Mouse (Mus musculus): ENCODE measurements around the gene Gclc. TPM values are rescaled to one million over a fixed set of nuclear protein-coding genes. Genes with fewer than 3 reads are reported as not detected.

The Gclc gene
- polyA plus RNA-seq, 1 experiment from 2014 or later: 17.1 TPM

DNA sequence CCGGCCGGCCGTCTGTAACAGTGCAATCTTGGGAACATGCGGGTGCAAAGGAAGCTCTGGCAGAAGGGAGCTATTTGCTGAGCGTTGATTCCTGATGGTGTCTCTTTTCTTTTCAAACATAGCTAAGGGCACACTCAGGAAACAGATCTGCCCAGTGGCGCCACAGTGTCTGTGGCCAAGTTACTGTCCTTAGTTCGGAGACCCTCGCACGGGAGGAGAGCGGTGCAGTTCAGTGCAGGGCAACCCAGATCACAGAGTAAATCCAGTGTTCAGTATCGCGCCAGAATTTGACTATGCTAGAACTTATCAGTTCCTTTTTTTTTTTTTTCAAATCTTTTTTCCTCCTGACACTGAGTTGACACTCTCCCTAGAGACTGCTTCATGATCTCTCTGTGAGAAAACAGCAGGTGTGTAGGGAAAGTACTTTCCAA is 3.2 kb upstream of the Gclc start:
- under 1% methylated on average over 12 of the region's 12 CpGs for WGBS

DNA sequence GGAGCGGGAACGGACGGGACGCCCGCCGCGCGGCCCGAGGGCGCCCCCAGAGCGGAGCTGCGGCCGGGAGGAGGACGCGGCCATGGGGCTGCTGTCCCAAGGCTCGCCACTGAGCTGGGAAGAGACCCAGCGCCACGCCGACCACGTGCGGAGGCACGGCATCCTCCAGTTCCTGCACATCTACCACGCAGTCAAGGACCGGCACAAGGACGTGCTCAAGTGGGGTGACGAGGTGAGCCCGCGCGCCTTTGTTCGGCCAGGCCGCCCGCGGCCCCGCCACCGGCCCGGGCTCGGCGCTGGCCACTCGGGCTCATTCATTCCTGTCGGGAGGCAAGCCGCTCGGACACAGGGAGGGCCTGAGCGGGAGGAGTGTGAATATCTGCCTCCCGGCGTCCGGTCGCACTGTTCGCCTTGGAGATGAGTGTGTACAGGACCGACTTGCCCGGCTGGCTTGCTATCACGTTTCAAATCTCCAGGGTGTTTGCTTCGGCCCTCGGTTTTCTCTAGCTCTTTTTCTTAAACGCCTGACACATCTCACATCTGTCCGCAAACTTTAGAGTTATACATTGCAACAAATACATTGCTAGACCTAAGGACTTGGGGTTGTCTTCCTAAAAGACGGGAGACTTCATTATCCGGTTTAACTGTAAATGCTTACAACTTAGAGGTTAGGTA is 530 bp downstream of the Gclc start:
- Histone ChIP-seq H3K4me1 (peaks cover 32% of the 10 kb centered on the region), H3K9me3 (replicated peaks) (no peaks in the 10 kb centered on the region), H3K27me3 (ENCODE audit: low read depth, poor library complexity, severe bottlenecking) (peaks cover 6% of the 10 kb centered on the region; the same call in 1 of the 2 replicates), H3K4me3 (peak overlapping the region; percentile 82), H3K36me3 (peaks cover 3% of the 10 kb centered on the region; the same call in 1 of the 2 replicates), H3K27ac (replicated peaks) (peak overlapping the region; percentile 94)
- DNase-seq (ENCODE audit: low spot score): peak; percentile 86
- WGBS: under 1% methylated on average over 57 of the region's 57 CpGs

More for the DNA sequence above, 3.2 kb upstream of the Gclc start:
- no peaks in the 10 kb centered on the region for H3K9me3 ChIP-seq (replicated peaks)
- H3K4me3 ChIP-seq: peak overlapping the region; percentile 69
- H3K27me3 ChIP-seq (ENCODE audit: low read depth, poor library complexity, severe bottlenecking): peaks cover 11% of the 10 kb centered on the region; the same call in 1 of the 2 replicates
- H3K4me1 ChIP-seq: peaks cover 26% of the 10 kb centered on the region
- peak overlapping the region; percentile 89 for H3K27ac ChIP-seq (replicated peaks)
- no peak for DNase-seq (ENCODE audit: low spot score)
- H3K36me3 ChIP-seq: no peaks in the 10 kb centered on the region

DNA sequence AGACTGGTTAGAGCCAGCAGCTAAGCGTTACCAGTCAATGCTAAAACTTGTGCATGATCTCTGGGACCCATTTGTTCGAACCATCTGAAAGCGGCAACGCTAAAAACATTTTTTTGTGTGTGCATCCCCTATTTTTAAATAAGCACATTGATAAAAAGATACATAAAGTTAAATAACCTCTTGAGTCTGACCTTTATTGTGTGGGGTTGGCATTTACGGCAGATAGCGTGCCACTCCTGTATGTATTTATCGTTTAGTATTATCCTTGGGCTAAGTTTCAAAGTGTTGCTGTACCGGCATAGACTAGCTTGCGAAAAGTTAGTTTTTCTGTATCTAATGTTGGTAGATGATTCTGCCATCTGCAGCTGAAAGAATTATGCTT is 1.1 kb downstream of the Gclc start:
- H3K4me3 ChIP-seq: peak overlapping the region; percentile 82
- peak overlapping the region; percentile 94 for H3K27ac ChIP-seq (replicated peaks)
- H3K36me3 ChIP-seq: peaks cover 3% of the 10 kb centered on the region; the same call in 1 of the 2 replicates
- H3K4me1 ChIP-seq: peaks cover 27% of the 10 kb centered on the region
- no peaks in the 10 kb centered on the region for H3K9me3 ChIP-seq (replicated peaks)
- no peak for DNase-seq (ENCODE audit: low spot score)
- peaks cover 6% of the 10 kb centered on the region; the same call in 1 of the 2 replicates for H3K27me3 ChIP-seq (ENCODE audit: low read depth, poor library complexity, severe bottlenecking)
- 20% methylated on average over 9 of the region's 9 CpGs for WGBS

GRCm38 (mm10) chr9:77756076-77756475 is 1.7 kb downstream of the Gclc start:
- peaks cover 6% of the 10 kb centered on the region; the same call in 1 of the 2 replicates for H3K27me3 ChIP-seq (ENCODE audit: low read depth, poor library complexity, severe bottlenecking)
- WGBS: 40% methylated on average over 9 of the region's 9 CpGs
- peaks cover 6% of the 10 kb centered on the region; the same call in 1 of the 2 replicates for H3K36me3 ChIP-seq
- no peak overlapping the region for H3K27ac ChIP-seq (replicated peaks)
- no peak for DNase-seq (ENCODE audit: low spot score)
- H3K4me1 ChIP-seq: peaks cover 22% of the 10 kb centered on the region
- no peaks in the 10 kb centered on the region for H3K9me3 ChIP-seq (replicated peaks)
- H3K4me3 ChIP-seq: peak overlapping the region; percentile 82

- no peak overlapping the region for H3K4me3 ChIP-seq
- no peak overlapping the region for H3K27ac ChIP-seq (replicated peaks)
- H3K36me3 ChIP-seq: peaks cover 11% of the 10 kb centered on the region; the same call in 1 of the 2 replicates
- peaks cover 6% of the 10 kb centered on the region; the same call in 1 of the 2 replicates for H3K27me3 ChIP-seq (ENCODE audit: low read depth, poor library complexity, severe bottlenecking)
- no peak for DNase-seq (ENCODE audit: low spot score)
- H3K4me1 ChIP-seq: peaks cover 17% of the 10 kb centered on the region
- no peaks in the 10 kb centered on the region for H3K9me3 ChIP-seq (replicated peaks)
- WGBS: 83% methylated on average over 1 of the region's 1 CpGs
Observed at GRCm38 (mm10) chr9:77757331-77757730, 3.0 kb downstream of the Gclc start.

GRCm38 (mm10) chr9:77758481-77758880 is 4.1 kb downstream of the Gclc start:
- no peaks in the 10 kb centered on the region for H3K9me3 ChIP-seq (replicated peaks)
- H3K27ac ChIP-seq (replicated peaks): no peak overlapping the region
- WGBS: 89% methylated on average over 8 of the region's 8 CpGs
- peaks cover 18% of the 10 kb centered on the region for H3K36me3 ChIP-seq
- H3K27me3 ChIP-seq (ENCODE audit: low read depth, poor library complexity, severe bottlenecking): 0 out of 2 replicates have a peak, but pooled peaks cover 3% of the 10 kb centered on the region
- H3K4me3 ChIP-seq: no peak overlapping the region
- DNase-seq (ENCODE audit: low spot score): no peak
- H3K4me1 ChIP-seq: peaks cover 17% of the 10 kb centered on the region

- WGBS: 64% methylated on average over 6 of the region's 6 CpGs
Observed at GRCm38 (mm10) chr9:77759111-77759510, 4.8 kb downstream of the Gclc start.

DNA sequence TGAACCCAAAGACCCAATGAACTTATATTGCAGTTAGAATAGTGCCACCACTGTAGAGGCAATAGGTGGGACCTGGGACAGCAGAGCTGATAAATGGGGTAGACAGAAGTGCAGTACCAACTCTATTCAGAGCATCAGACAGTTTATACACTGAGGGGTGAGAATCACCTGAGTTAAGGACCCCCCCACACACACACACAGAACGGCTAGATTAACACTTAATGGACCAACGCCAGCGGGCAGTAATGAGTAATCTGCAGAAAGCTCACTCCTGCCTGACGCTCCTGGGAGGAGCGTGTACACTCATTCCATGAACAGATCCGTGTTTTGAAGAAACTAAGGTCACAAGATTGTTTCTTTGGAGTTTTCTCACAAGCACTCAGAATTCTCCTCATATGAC is 5.4 kb downstream of the Gclc start:
- Histone ChIP-seq H3K9me3 (replicated peaks) (no peaks in the 10 kb centered on the region), H3K27me3 (ENCODE audit: low read depth, poor library complexity, severe bottlenecking) (no peaks in the 10 kb centered on the region), H3K27ac (replicated peaks) (no peak overlapping the region), H3K4me3 (no peak overlapping the region), H3K36me3 (peaks cover 31% of the 10 kb centered on the region), H3K4me1 (peaks cover 17% of the 10 kb centered on the region)
- WGBS: 95% methylated on average over 6 of the region's 6 CpGs
- DNase-seq (ENCODE audit: low spot score): no peak

More at GRCm38 (mm10) chr9:77759111-77759510, 4.8 kb downstream of the Gclc start:
- Histone ChIP-seq H3K4me1 (peaks cover 17% of the 10 kb centered on the region), H3K9me3 (replicated peaks) (no peaks in the 10 kb centered on the region), H3K27me3 (ENCODE audit: low read depth, poor library complexity, severe bottlenecking) (no peaks in the 10 kb centered on the region), H3K4me3 (no peak overlapping the region), H3K27ac (replicated peaks) (no peak overlapping the region), H3K36me3 (peaks cover 25% of the 10 kb centered on the region)
- DNase-seq (ENCODE audit: low spot score): no peak

- Histone ChIP-seq H3K27me3 (ENCODE audit: low read depth, poor library complexity, severe bottlenecking) (no peaks in the 10 kb centered on the region), H3K36me3 (peaks cover 49% of the 10 kb centered on the region), H3K4me3 (no peak overlapping the region), H3K9me3 (replicated peaks) (no peaks in the 10 kb centered on the region), H3K27ac (replicated peaks) (no peak overlapping the region), H3K4me1 (peaks cover 24% of the 10 kb centered on the region)
- 83% methylated on average over 8 of the region's 8 CpGs for WGBS
- no peak for DNase-seq (ENCODE audit: low spot score)
Observed at GRCm38 (mm10) chr9:77766218-77766617, 11.9 kb downstream of the Gclc start.

DNA sequence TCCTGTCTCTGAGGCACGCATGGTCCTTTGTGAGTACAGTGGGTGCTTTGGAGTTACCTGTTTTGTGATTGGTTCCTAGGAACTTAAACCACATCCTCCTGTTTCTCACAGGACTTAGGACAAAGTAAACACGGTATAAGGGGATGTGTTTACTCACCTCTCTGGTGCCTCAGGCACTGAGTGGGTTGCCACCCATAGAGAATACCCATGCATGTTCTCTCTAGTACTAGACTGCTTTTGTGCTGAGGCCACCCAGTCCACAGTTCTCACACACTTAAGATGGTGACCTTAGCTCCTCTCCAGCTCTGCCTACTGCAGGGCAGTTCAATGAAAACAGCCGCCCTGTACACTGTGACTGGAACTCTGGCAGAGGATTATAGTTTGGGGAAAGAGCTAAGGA is 12.4 kb downstream of the Gclc start:
- no peaks in the 10 kb centered on the region for H3K27me3 ChIP-seq (ENCODE audit: low read depth, poor library complexity, severe bottlenecking)

DNA sequence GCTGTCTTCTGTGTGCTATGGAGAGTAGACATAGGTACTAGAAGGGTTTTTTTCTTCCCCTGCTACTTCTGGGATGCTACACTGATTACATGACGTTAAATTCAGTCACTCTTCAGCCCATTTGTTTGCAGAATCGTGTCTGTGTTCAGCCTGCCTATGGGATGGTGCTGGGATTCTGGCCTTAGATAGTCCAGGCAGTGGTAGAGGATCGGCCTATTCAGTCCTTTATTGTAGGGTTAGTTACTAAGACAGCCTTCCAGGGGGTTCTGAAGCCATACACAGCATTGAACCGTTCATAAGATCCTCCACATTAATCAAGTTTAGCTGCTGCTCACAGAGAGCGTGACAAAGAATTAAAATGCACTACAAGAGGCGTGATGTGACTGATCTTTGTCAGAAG is 16.6 kb downstream of the Gclc start:
- H3K4me1 ChIP-seq: peaks cover 42% of the 10 kb centered on the region
- 0 out of 2 replicates have a peak overlapping the region, but pooled peaks have one; percentile 59 for H3K27ac ChIP-seq (replicated peaks)
- 55% methylated on average over 6 of the region's 6 CpGs for WGBS
- no peaks in the 10 kb centered on the region for H3K9me3 ChIP-seq (replicated peaks)
- peaks cover 35% of the 10 kb centered on the region for H3K36me3 ChIP-seq
- H3K4me3 ChIP-seq: no peak overlapping the region
- no peak for DNase-seq (ENCODE audit: low spot score)
- H3K27me3 ChIP-seq (ENCODE audit: low read depth, poor library complexity, severe bottlenecking): no peaks in the 10 kb centered on the region

More for the DNA sequence above, 12.4 kb downstream of the Gclc start:
- DNase-seq (ENCODE audit: low spot score): no peak
- H3K4me1 ChIP-seq: peaks cover 30% of the 10 kb centered on the region
- H3K36me3 ChIP-seq: peaks cover 46% of the 10 kb centered on the region
- H3K27ac ChIP-seq (replicated peaks): no peak overlapping the region
- no peak overlapping the region for H3K4me3 ChIP-seq
- H3K9me3 ChIP-seq (replicated peaks): no peaks in the 10 kb centered on the region
- WGBS: 83% methylated on average over 3 of the region's 3 CpGs

GRCm38 (mm10) chr9:77771330-77771729 is 17.0 kb downstream of the Gclc start:
- 76% methylated on average over 5 of the region's 5 CpGs for WGBS
- no peak for DNase-seq (ENCODE audit: low spot score)
- Histone ChIP-seq H3K4me1 (peaks cover 42% of the 10 kb centered on the region), H3K27ac (replicated peaks) (peak overlapping the region; percentile 59), H3K9me3 (replicated peaks) (no peaks in the 10 kb centered on the region), H3K27me3 (ENCODE audit: low read depth, poor library complexity, severe bottlenecking) (no peaks in the 10 kb centered on the region), H3K4me3 (no peak overlapping the region; the same call in 1 of the 2 replicates), H3K36me3 (peaks cover 35% of the 10 kb centered on the region)

GRCm38 (mm10) chr9:77771765-77772383 is 17.5 kb downstream of the Gclc start:
- Histone ChIP-seq H3K27ac (replicated peaks) (peak overlapping the region; percentile 59), H3K27me3 (ENCODE audit: low read depth, poor library complexity, severe bottlenecking) (no peaks in the 10 kb centered on the region), H3K36me3 (peaks cover 33% of the 10 kb centered on the region), H3K9me3 (replicated peaks) (no peaks in the 10 kb centered on the region), H3K4me3 (no peak overlapping the region; the same call in 1 of the 2 replicates), H3K4me1 (peaks cover 46% of the 10 kb centered on the region)
- DNase-seq (ENCODE audit: low spot score): peak; percentile 42
- WGBS: 44% methylated on average over 10 of the region's 10 CpGs
